Mouse (Mus musculus) liver, embryonic 12.5 days (tissue): Measurements from ENCODE around the gene Upb1. TPM values are rescaled to one million over a fixed set of nuclear protein-coding genes. Genes with fewer than 3 reads are reported as not detected.
A peak's percentile ranks its signal among the peaks of the same experiment; 100 is the strongest.
"Not testable (repeated sequence)": the region's sequence is repeated elsewhere in the genome, so short reads cannot be mapped to it uniquely, and the experiment has no call there.

Experiments used
- ATAC-seq: fragments of 200-750 bp; cut with Nextera tagmentation; 2 replicates; pipeline ENCODE4 v1.8.0; 2017; ENCODE audit warnings: moderate number of reproducible peaks, mild to moderate bottlenecking, moderate library complexity
- H3K27ac ChIP-seq: fragments of 300-500 bp; sonication (generic); 2 replicates; pipeline ENCODE4 v1.5.1; 2016; ENCODE audit warnings: mild to moderate bottlenecking
- H3K27me3 ChIP-seq: fragments of 300-500 bp; sonication (generic); replicated peaks from 2 replicates; pipeline ENCODE4 v1.6.1; 2016; ENCODE audit warnings: mild to moderate bottlenecking, moderate library complexity
- H3K36me3 ChIP-seq: fragments of 300-500 bp; sonication (generic); 2 replicates; pipeline ENCODE4 v1.6.1; 2016; ENCODE audit warnings: mild to moderate bottlenecking, moderate library complexity
- H3K4me1 ChIP-seq: fragments of 300-500 bp; sonication (generic); 2 replicates; pipeline ENCODE4 v1.6.1; 2016
- H3K4me2 ChIP-seq: fragments of 300-500 bp; sonication (generic); 2 replicates; pipeline ENCODE4 v1.6.1; 2016; ENCODE audit warnings: mild to moderate bottlenecking, moderate library complexity
- H3K4me3 ChIP-seq: fragments of 300-500 bp; sonication (generic); 2 replicates; pipeline ENCODE4 v1.5.1; 2016; ENCODE audit warnings: mild to moderate bottlenecking, moderate library complexity
- H3K9ac ChIP-seq: fragments of 300-500 bp; sonication (generic); 2 replicates; pipeline ENCODE4 v1.6.1; 2016; ENCODE audit warnings: mild to moderate bottlenecking, moderate library complexity
- H3K9me3 ChIP-seq: fragments of 300-500 bp; sonication (generic); replicated peaks from 2 replicates; pipeline ENCODE4 v1.6.1; 2016; ENCODE audit warnings: mild to moderate bottlenecking, moderate library complexity
- WGBS: fragments of 180-500 bp; shearing (Covaris S2); methylation state at CpG from one replicate; pipeline ENCODE4 v1.1.7; 2016; ENCODE audit not compliant: insufficient replicate concordance; 5-methylcytosine and 5-hydroxymethylcytosine counted together
- polyA plus RNA-seq: library from polyadenylated mRNA; unstranded; fragments of >200 nt; fragmentation: Nextera tagmentation; extraction: Ambion mirVana; gene quantifications from 2 replicates; pipeline ENCODE4 v1.2.1, GENCODE M21; 2016

Upb1 gene
- polyA plus RNA-seq, 1 experiment from 2014 or later: 7.4 TPM

DNA sequence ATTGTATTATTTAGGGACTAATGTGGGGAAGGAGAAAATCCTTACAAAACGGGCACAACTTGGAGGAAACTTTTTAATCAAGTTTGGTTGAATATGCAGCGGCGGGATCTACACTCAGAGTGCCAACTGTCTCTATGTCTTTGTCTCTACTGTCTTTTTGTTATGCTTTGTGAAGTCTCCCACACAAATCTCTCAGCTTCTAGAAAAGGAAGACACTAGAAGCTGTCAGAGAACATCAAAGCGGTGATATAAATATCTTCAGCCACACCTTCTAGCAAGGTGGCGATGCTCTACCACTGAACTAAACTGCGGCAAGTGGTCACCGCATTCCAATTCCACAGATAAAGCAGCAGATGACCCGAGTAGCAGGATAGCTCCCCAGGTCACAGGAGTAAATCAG, 5.0 kb downstream of the Upb1 start:
- no peak overlapping the region for H3K9ac ChIP-seq
- no peaks in the 10 kb centered on the region for H3K9me3 ChIP-seq
- no peak for ATAC-seq
- no peak overlapping the region for H3K4me3 ChIP-seq
- H3K4me2 ChIP-seq: no peak overlapping the region
- no peaks in the 10 kb centered on the region for H3K27me3 ChIP-seq
- H3K4me1 ChIP-seq: peaks cover 7% of the 10 kb centered on the region; the same call in 1 of the 2 replicates
- 73% methylated on average over 8 of the region's 8 CpGs for WGBS
- H3K36me3 ChIP-seq: no peaks in the 10 kb centered on the region
- H3K27ac ChIP-seq: no peak overlapping the region

DNA sequence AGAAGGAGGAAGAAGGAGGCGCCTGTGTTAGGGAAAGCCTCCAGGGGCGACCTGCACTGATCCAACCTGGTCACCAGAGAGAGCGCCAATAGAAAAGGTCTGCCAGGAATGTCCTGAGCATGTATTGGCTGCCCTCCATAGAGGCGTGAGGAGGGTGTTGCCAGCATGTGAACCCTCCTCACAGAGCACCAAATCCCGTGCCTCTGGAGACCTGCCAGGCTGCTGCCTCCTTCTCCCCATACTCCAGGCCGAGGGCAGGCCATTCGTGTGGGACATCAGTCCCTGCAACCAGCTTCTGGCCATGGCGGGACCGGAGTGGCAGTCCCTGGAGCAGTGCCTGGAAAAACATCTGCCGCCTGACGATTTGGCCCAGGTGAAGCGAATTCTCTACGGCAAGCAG, 5.8 kb downstream of the Upb1 start:
- no peak overlapping the region for H3K9ac ChIP-seq
- H3K9me3 ChIP-seq: no peaks in the 10 kb centered on the region
- peaks cover 11% of the 10 kb centered on the region; the same call in 1 of the 2 replicates for H3K4me1 ChIP-seq
- no peak overlapping the region for H3K4me2 ChIP-seq
- peak; percentile 62; the same call in 1 of the 2 replicates for ATAC-seq
- no peak overlapping the region for H3K4me3 ChIP-seq
- no peaks in the 10 kb centered on the region for H3K36me3 ChIP-seq
- 61% methylated on average over 13 of the region's 13 CpGs for WGBS
- no peaks in the 10 kb centered on the region for H3K27me3 ChIP-seq
- no peak overlapping the region for H3K27ac ChIP-seq

DNA sequence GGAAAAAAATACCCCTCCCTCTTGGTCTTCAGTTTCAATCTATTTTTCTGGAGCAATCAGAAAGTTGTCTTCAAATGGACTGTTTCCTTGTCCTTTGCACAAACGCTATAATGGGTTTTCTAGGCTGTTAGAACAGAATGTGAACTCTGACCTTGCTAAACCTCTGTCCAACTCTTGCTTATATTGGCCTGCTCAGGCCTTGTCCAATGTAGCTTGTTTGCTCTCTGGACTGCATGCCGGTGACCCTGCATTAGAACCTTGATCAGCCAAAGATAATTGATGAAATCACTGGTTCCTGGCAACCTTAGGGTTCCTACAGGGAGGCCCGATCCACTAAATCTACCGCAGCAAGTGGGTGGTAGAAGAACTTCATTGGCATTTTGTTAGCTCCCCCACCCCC, 6.8 kb downstream of the Upb1 start:
- Histone ChIP-seq H3K27me3 (no peaks in the 10 kb centered on the region), H3K9ac (no peak overlapping the region), H3K4me3 (no peak overlapping the region), H3K36me3 (no peaks in the 10 kb centered on the region), H3K9me3 (no peaks in the 10 kb centered on the region), H3K27ac (peak overlapping the region; percentile 10; the same call in 1 of the 2 replicates), H3K4me1 (peaks cover 11% of the 10 kb centered on the region; the same call in 1 of the 2 replicates), H3K4me2 (no peak overlapping the region)
- 70% methylated on average over 4 of the region's 4 CpGs for WGBS
- no peak for ATAC-seq

DNA sequence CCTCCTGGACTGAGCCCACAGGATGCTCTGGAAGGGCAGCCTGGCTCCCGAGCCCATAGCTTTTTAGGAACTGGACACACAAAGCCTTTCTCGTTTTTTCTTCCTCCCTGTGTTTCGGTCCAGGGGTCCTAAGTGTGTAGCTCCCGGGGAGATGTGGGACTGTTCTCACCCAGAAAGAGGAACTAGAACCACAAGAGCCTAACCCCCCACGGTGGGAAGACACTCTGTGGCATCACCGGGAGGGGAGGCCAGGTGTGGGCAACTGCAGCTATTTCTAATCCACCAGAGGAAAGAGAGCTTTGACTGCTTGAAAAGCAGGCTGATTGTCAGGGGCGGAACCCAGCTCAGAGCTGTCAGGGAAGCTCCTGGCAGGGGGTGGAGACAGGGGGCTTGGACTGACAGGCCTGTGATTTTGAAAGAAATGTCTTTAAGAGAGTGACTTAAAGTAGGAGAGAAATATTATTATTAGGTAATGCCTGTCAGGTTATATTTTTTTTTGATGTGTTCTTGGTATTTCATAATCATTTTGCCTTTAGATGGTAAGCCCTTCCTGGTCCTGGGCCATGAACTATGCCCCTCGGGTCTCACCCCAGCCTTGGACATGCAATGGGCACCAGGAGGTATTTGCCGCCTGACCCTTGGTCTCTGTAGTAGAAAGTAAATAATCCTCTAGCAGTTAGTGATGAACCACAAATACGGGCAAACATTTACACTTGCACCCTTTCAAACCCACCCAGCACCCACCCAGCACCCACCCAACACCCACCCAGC, 10.6 kb downstream of the Upb1 start:
- H3K4me2 ChIP-seq, H3K27me3 ChIP-seq, H3K36me3 ChIP-seq, H3K9me3 ChIP-seq, H3K4me3 ChIP-seq, H3K4me1 ChIP-seq: not testable (repeated sequence)
- 24% methylated on average over 9 of the region's 10 CpGs for WGBS
- Histone ChIP-seq H3K27ac (peak overlapping the region; percentile 69), H3K9ac (0 out of 2 replicates have a peak overlapping the region, but pooled peaks have one; percentile 7)
- ATAC-seq: peak; percentile 68

DNA sequence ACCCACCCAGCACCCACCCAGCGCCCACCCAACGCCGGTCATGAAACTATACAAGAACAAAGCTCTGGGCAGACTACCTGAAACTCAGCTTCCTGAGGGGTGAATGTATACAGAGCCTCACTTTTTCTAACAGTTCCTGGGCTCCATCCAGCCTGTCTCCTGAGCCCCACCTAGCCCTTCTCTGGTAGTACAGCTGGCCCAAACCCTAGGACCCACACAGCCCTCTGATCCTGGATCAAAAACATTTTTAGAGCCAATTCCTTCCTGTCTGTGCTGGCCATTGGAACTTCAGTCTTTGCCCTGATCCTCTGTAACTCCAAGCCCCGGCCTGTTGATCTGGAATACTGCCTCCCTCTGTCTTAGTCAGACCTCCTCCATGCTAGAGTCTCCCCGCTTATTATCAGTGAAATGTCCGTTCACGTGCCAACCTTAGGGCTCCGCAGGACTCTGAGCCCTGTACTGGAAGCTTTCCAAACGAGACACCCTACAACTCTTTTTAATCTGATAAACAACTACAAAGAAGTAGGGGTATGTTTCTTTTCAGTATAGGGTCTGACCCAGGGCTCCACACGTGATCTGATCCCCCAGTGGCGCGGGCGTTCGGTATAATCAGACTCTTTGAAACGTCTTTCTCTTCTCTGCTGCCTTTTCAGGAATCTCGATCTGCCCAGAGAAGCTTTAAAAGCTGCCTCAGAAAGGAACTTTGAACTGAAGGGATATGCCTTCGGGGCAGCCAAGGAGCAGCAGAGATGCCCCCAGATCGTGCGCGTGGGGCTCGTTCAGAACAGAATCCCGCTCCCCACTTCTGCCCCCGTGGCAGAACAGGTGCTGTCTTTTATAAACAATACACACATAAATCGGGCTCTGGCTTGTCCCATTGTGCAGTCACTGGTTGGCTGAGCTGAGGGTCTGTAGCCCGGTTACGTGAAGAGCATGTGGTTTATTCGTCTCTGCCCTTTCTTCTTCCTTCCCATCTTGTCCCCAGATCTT, 11.5 kb downstream of the Upb1 start:
- WGBS: 70% methylated on average over 27 of the region's 27 CpGs

DNA sequence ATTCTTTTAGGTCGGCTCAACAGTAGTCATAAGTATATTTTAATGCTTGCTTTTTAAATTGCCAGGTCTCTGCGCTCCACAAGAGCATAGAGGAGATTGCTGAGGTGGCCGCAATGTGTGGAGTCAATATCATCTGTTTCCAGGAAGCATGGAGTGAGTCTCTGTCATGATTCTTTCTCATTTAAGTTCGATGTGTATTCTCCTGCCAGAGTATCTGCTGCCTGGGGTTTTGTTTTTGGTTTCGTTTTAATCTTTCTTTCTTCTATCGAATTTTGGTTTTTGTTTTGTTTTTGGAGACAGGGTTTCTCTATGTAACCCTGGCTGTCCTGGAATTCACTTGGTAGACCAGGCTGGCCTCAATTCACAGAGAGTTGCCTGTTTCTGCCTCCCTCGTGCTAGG, 14.0 kb downstream of the Upb1 start:
- Histone ChIP-seq H3K27me3 (no peaks in the 10 kb centered on the region), H3K4me1 (peaks cover 8% of the 10 kb centered on the region; the same call in 1 of the 2 replicates), H3K36me3 (no peaks in the 10 kb centered on the region), H3K9ac (no peak overlapping the region), H3K9me3 (no peaks in the 10 kb centered on the region), H3K4me2 (no peak overlapping the region), H3K4me3 (no peak overlapping the region), H3K27ac (no peak overlapping the region)
- no peak for ATAC-seq
- 72% methylated on average over 7 of the region's 7 CpGs for WGBS

More for the DNA sequence above, 11.5 kb downstream of the Upb1 start:
- Histone ChIP-seq H3K9me3 (no peaks in the 10 kb centered on the region), H3K27ac (peak overlapping the region; percentile 69), H3K4me3 (no peak overlapping the region), H3K4me1 (peaks cover 8% of the 10 kb centered on the region; the same call in 1 of the 2 replicates), H3K9ac (no peak overlapping the region), H3K36me3 (no peaks in the 10 kb centered on the region), H3K27me3 (no peaks in the 10 kb centered on the region), H3K4me2 (no peak overlapping the region)
- peak; percentile 53 for ATAC-seq

DNA sequence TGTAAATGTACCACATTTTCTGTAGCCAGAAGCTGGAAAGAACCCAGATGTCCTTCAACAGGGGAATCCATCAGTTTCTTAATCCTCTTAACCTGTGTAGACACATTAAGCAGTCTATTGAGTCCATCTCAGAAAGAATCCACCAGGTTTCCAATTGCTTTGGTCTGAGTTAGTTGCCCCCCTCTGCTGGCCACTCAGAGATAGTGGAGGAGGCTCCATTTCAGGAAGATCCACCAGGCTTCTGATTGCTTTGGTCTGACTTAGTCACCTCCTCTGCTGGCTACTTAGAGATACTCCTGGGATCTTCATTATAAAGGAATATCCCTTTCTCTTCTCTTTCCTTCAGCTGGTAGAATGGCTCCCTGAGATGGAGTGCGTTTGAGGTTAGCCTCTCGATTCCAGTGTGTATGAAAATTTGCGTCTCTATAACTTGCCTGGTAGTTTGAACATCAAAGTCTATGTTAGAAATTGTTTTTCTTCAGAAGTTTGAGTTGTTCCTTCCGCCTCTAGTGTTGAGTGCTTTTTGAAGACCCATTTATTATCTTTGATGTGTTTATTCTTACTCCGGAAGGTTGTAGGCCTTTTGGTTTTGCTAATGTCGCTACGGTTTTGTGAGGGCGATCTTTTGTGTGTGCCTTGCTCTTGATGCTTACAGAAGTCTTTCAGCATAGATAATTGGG, 16.6 kb downstream of the Upb1 start:
- WGBS: 80% methylated on average over 8 of the region's 8 CpGs
- no peaks in the 10 kb centered on the region for H3K4me1 ChIP-seq
- H3K36me3 ChIP-seq: no peaks in the 10 kb centered on the region
- H3K9ac ChIP-seq: no peak overlapping the region
- no peak overlapping the region for H3K4me3 ChIP-seq
- no peak for ATAC-seq
- H3K27me3 ChIP-seq: no peaks in the 10 kb centered on the region
- no peak overlapping the region for H3K4me2 ChIP-seq
- no peak overlapping the region for H3K27ac ChIP-seq
- no peaks in the 10 kb centered on the region for H3K9me3 ChIP-seq

DNA sequence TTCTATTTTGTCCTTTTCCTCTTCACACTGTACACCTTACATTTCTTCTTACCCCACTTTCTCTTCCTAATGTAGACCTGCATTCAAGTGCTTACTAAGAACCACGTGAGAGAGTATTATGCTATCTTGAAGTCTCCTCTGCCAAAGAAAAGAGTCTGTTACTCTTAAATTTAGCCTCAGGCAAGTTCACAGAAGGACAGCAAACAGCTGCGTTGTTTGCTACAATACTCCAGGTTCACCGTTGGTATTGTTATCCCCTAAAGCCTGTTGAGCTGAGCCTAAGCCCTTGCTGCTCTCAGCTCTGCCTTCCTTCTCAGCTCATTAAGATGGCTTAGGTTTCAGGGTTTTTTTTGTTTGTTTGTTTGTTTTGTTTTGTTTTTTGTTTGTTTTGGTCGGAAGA, 17.8 kb downstream of the Upb1 start:
- Histone ChIP-seq H3K27me3 (no peaks in the 10 kb centered on the region), H3K36me3 (no peaks in the 10 kb centered on the region), H3K9me3 (no peaks in the 10 kb centered on the region), H3K27ac (no peak overlapping the region), H3K9ac (no peak overlapping the region), H3K4me1 (no peaks in the 10 kb centered on the region), H3K4me2 (no peak overlapping the region), H3K4me3 (no peak overlapping the region)
- WGBS: 53% methylated on average over 4 of the region's 4 CpGs
- no peak for ATAC-seq

DNA sequence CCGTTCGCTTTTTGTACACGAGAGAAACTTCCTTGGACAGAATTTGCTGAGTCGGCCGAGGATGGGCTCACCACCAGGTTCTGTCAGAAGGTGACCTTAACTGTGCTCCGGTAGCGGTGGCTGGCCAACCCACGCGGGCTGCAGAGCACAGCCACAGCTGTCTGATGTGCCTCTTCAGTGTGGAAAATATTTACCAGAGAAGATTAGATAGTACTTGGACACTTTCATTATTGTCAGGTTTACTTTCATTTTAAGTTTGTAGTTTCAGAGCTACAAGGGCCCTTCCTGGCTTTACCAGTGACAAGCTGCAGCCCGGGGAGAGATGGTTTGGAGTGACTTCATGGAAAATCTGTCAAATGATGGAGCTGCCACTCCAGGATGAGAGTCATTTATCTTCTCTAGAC, 23.6 kb downstream of the Upb1 start:
- H3K4me3 ChIP-seq: no peak overlapping the region
- H3K4me1 ChIP-seq: no peaks in the 10 kb centered on the region
- ATAC-seq: no peak
- no peaks in the 10 kb centered on the region for H3K9me3 ChIP-seq
- WGBS: 65% methylated on average over 10 of the region's 10 CpGs
- H3K9ac ChIP-seq: no peak overlapping the region
- H3K27me3 ChIP-seq: no peaks in the 10 kb centered on the region
- H3K36me3 ChIP-seq: no peaks in the 10 kb centered on the region
- H3K4me2 ChIP-seq: no peak overlapping the region
- H3K27ac ChIP-seq: no peak overlapping the region

DNA sequence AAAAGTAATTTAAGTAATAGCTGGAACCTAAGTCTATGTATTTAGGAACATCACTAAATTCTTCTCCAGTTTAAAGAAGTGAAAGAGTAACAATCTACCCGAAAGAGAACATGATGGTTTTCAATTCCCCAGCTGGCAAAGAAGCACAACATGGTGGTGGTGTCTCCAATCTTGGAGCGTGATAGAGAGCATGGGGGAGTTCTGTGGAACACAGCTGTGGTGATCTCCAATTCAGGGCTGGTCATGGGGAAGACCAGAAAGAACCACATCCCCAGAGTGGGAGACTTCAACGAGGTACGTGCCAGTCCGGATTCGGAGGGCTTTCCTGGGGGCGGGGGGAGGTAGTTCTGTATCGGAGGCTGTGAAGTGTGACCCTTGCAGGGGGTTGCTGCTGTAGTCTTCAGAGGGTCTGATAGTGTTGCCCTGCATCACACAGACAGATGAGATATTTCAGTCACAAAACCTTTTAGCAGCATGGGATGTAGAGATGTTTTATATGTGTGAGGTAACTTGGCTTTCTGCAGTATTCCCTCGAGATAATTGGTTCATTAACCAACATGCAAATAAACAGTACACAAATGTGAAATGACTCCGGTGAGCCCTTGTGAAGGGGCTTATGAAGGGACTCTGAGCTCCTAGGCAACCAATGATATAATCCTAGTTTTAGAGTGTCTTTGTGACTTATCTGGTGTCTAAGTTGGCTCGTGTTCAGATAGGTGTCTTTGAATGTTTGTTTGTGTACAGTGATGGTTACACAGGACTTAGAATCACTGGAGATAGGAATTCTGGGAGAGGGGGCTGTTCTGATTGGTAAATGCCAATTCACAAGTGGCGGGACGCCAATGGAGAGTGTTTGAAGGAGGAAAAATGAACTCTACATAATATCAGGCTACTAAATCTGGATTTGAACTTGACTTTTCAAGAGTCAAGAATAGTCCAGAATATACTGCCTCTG, 27.4 kb downstream of the Upb1 start:
- H3K9ac ChIP-seq: no peak overlapping the region
- H3K36me3 ChIP-seq: no peaks in the 10 kb centered on the region
- H3K27ac ChIP-seq: peak overlapping the region; percentile 45
- ATAC-seq: no peak
- no peaks in the 10 kb centered on the region for H3K9me3 ChIP-seq
- H3K4me3 ChIP-seq: no peak overlapping the region
- H3K4me1 ChIP-seq: no peaks in the 10 kb centered on the region
- WGBS: 72% methylated on average over 13 of the region's 13 CpGs
- H3K4me2 ChIP-seq: no peak overlapping the region
- H3K27me3 ChIP-seq: no peaks in the 10 kb centered on the region

DNA sequence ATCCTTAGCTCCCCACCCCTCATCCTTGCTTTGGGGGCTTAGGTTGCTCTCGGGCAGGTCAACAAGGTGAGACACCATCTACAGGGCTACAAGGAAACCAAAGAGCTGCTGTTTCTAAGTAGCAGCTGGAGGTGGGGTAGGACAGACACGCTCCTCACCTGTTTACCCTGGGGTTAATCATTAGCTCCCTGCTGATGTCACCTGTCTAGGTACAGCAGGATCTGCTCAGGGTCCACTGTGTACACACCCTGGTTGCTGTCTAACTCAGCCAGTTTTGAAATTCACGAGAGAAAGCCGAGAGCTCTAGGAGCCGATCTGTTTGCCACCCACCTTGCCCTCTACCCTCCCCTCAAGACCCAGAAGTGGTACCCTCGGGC, 28.1 kb downstream of the Upb1 start:
- H3K27ac ChIP-seq: peak overlapping the region; percentile 68
- no peak overlapping the region for H3K9ac ChIP-seq
- H3K4me2 ChIP-seq: 0 out of 2 replicates have a peak overlapping the region, but pooled peaks have one; percentile 21
- no peaks in the 10 kb centered on the region for H3K4me1 ChIP-seq
- no peak overlapping the region for H3K4me3 ChIP-seq
- peak; percentile 86 for ATAC-seq
- H3K36me3 ChIP-seq: no peaks in the 10 kb centered on the region
- WGBS: 49% methylated on average over 6 of the region's 6 CpGs
- no peaks in the 10 kb centered on the region for H3K27me3 ChIP-seq
- no peaks in the 10 kb centered on the region for H3K9me3 ChIP-seq
